Mouse (Mus musculus): ENCODE results near the gene Angpt4.

DNA sequence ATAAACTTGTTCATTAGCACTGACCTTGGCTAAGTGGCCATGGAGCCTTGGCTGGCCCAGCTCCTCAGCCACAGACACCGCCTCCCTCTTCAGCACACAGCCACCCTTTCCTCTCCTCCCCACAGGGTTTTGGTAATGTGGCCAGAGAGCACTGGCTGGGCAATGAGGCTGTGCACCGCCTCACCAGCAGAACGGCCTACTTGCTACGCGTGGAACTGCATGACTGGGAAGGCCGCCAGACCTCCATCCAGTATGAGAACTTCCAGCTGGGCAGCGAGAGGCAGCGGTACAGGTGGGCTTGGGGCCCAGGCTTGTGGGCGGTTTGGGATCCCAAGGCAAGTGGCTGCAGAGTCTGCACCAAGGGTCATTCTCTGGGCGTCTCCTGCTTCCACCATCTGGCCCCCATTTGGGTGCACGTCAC is 27.8 kb downstream of the Angpt4 start:
- TF ChIP-seq CTCF (IDR thresholded peaks at IDR 0.05; ENCODE audit: low read depth, low read length) (0 out of 2 replicates have a peak, but pooled peaks have one; percentile 12), POLR2A (IDR thresholded peaks at IDR 0.05; ENCODE audit: extremely low read depth, insufficient read depth, low read length) (no peak)

Data from liver, adult 2 months (tissue).